Mouse (Mus musculus) olfactory bulb, adult 2 months (tissue): ENCODE results near the gene Tnfrsf25.

Source experiments
- CTCF ChIP-seq: fragments of 200-500 bp; IDR thresholded peaks from 2 replicates; pipeline ENCODE4 v1.5.1; 2012; ENCODE audit warnings: low read depth, mild to moderate bottlenecking, low read length, moderate library complexity; ENCODE audit not compliant: insufficient read depth
- POLR2A ChIP-seq: fragments of 200-500 bp; IDR thresholded peaks from 2 replicates; pipeline ENCODE4 v1.6.1; 2012; ENCODE audit warnings: mild to moderate bottlenecking, low read depth, low read length, moderate library complexity; ENCODE audit not compliant: insufficient read depth

DNA sequence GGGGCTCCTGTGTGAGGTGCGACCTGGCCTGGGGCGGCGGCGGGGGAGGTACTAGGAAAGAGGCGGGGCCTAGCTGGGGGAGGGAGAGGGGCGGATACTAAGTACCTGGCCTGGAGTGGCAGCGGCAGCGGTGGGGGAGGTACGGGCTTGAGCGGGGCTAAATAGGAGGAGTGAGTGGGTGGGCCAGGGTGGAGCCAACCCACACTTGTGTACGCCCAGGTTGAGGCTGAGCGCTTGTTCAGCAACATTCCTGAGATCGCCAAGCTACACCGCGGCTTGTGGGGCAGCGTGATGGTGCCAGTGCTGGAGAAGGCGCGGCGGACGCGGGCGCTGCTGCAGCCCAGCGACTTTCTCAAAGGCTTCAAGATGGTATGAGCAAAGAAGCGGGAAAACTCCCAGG lies 8.2 kb upstream of the Tnfrsf25 start:
- TF ChIP-seq CTCF (no peak), POLR2A (no peak)
